Comparison of ENCODE assay signal across 8 mouse cellular contexts in the genomic region with DNA sequence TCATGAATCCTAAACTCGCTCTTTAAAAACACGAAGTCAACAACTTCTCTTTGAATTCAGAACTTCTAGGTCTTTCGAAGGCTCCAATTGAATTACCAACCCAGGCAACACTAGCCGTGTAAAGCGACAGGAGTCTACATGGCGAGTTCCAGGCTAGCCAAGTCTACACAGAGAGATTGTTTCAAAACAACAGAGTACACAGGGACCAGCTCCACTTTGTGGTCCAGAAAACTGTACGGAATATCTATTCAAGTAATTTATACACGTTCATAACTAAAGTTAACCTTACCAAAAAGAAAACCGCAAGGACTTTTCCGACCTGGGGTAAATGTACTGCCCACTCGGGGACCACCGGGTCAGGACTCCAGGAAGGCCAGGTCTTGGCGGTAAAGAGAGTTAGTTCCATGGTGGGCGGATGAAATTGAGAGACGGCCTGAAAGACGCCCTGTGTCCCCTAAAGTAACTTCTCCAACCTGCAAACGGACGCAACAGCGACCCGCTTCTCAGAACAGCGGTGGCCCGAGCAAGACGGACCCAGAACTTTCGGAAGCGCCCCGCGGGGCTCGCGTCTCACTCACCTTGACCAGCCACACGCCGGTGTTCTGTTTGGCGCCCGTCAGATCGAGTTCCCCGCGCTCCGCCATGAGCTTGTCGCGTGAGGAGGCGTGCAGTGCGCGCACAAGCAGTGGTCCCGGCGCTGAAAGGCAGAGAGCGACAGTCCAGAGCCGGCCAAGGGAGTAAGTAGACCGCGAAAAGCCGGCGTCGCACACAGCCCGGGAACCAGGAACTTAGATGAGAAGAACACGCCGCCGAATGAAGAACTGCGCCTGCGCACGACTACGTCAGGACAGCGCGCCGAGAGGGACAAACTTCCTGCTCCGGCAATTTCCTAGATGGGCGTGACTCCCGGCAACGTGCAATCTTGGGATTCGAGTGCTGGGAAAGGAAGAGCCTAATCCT. TPM values are rescaled to one million over a fixed set of nuclear protein-coding genes. Genes with fewer than 3 reads are reported as not detected.
A peak's percentile ranks its signal among the peaks of the same experiment; 100 is the strongest.
DNase-seq lines count a peak whose midpoint lies in the region; ATAC-seq and TF ChIP-seq lines count a peak whose summit lies in the region.

A gene (minus strand): TSS at position 764 of the 960 bp plus-strand sequence.

- peak within 1 kb of the TSS; percentile 87 for H3K4me2 ChIP-seq in heart, embryonic 12.5 days
- H3K4me2 ChIP-seq in kidney, postnatal 0 days (ENCODE audit: low read length): peak within 1 kb of the TSS; percentile 67
- H3K4me2 ChIP-seq in liver, embryonic 11.5 days: peak within 1 kb of the TSS; percentile 68
- peak within 1 kb of the TSS; percentile 68 for H3K4me2 ChIP-seq in stomach, embryonic 14.5 days (replicated peaks; ENCODE audit: low read depth, low read length)

- no peaks in the 10 kb centered on the region for H3K9me3 ChIP-seq in heart, embryonic 12.5 days (replicated peaks)
- no peaks in the 10 kb centered on the region for H3K9me3 ChIP-seq in kidney, postnatal 0 days (replicated peaks; ENCODE audit: low read length)
- no peaks in the 10 kb centered on the region for H3K9me3 ChIP-seq in liver, embryonic 11.5 days (ENCODE audit: control insufficient read depth, low read length)
- H3K9me3 ChIP-seq in stomach, embryonic 14.5 days (ENCODE audit: control insufficient read depth, low read depth, low read length): no peaks in the 10 kb centered on the region

- H3K9ac ChIP-seq in heart, embryonic 12.5 days: peak within 1 kb of the TSS; percentile 90
- H3K9ac ChIP-seq in kidney, postnatal 0 days (ENCODE audit: low read depth, low read length): peak within 1 kb of the TSS; percentile 73
- peak within 1 kb of the TSS; percentile 89 for H3K9ac ChIP-seq in liver, embryonic 11.5 days (ENCODE audit: low read depth, low read length)
- H3K9ac ChIP-seq in stomach, embryonic 14.5 days (replicated peaks; ENCODE audit: low read depth, low read length): peak within 1 kb of the TSS; percentile 69

- H3K27ac ChIP-seq in heart, embryonic 12.5 days (ENCODE audit: poor library complexity, severe bottlenecking): peak within 1 kb of the TSS; percentile 58
- peak within 1 kb of the TSS; percentile 88 for H3K27ac ChIP-seq in kidney, postnatal 0 days
- H3K27ac ChIP-seq in liver, embryonic 11.5 days (ENCODE audit: low read depth, low read length): peak within 1 kb of the TSS; percentile 73
- H3K27ac ChIP-seq in stomach, embryonic 14.5 days (ENCODE audit: low read length): peak within 1 kb of the TSS; percentile 82

- peaks cover 16% of the 10 kb centered on the region for H3K4me1 ChIP-seq in heart, embryonic 12.5 days (replicated peaks)
- H3K4me1 ChIP-seq in kidney, postnatal 0 days (replicated peaks; ENCODE audit: insufficient read depth, low read length): 0 out of 2 replicates have a peak, but pooled peaks cover 9% of the 10 kb centered on the region
- H3K4me1 ChIP-seq in liver, embryonic 11.5 days (replicated peaks; ENCODE audit: control insufficient read depth, insufficient read depth, low read length): peaks cover 10% of the 10 kb centered on the region; the same call in 1 of the 2 replicates
- H3K4me1 ChIP-seq in stomach, embryonic 14.5 days (ENCODE audit: control insufficient read depth, insufficient read depth, low read length): peaks cover 12% of the 10 kb centered on the region; the same call in 1 of the 2 replicates

- under 1% methylated on average over 67 of the region's 67 CpGs for WGBS in heart, embryonic 12.5 days
- WGBS in kidney, postnatal 0 days: under 1% methylated on average over 67 of the region's 67 CpGs
- WGBS in liver, embryonic 11.5 days: under 1% methylated on average over 67 of the region's 67 CpGs
- WGBS in stomach, embryonic 14.5 days: 2% methylated on average over 67 of the region's 67 CpGs

- peak; percentile 91 for DNase-seq in CD4-positive helper T cell, adult 2 months (ENCODE audit: low read depth, low spot score)
- DNase-seq in brain, embryonic 18.5 days (ENCODE audit: low read depth, low spot score): peak; percentile 87
- DNase-seq in kidney, postnatal 0 days (ENCODE audit: low spot score): peak; percentile 97
- DNase-seq in liver, embryonic 11.5 days (ENCODE audit: low spot score): peak; percentile 94
- peak; percentile 93 for DNase-seq in naive thymus-derived CD4-positive, alpha-beta T cell, adult 2 months (ENCODE audit: low read depth)

- no peaks in the 10 kb centered on the region for H3K27me3 ChIP-seq in heart, embryonic 12.5 days (replicated peaks)
- H3K27me3 ChIP-seq in kidney, postnatal 0 days (ENCODE audit: insufficient read depth, low read length): no peaks in the 10 kb centered on the region
- no peaks in the 10 kb centered on the region for H3K27me3 ChIP-seq in liver, embryonic 11.5 days (replicated peaks; ENCODE audit: control insufficient read depth, insufficient read depth, low read length)
- no peaks in the 10 kb centered on the region for H3K27me3 ChIP-seq in stomach, embryonic 14.5 days (ENCODE audit: control insufficient read depth, insufficient read depth, low read length)

- peak; percentile 88 for ATAC-seq in erythroid progenitor cell, adult 5-6 weeks (replicated peaks; ENCODE audit: low FRiP score, poor library complexity, severe bottlenecking)
- peak; percentile 91 for ATAC-seq in heart, embryonic 12.5 days (ENCODE audit: insufficient number of reproducible peaks, low FRiP score)
- ATAC-seq in kidney, postnatal 0 days (replicated peaks; ENCODE audit: low FRiP score, low read depth): peak; percentile 91
- ATAC-seq in liver, embryonic 11.5 days (replicated peaks; ENCODE audit: low FRiP score): peak; percentile 86
- peak; percentile 90 for ATAC-seq in stomach, embryonic 14.5 days (ENCODE audit: insufficient number of reproducible peaks, insufficient read depth, low FRiP score, low read depth)

- peaks cover 5% of the 10 kb centered on the region; the same call in 1 of the 2 replicates for H3K36me3 ChIP-seq in heart, embryonic 12.5 days
- H3K36me3 ChIP-seq in kidney, postnatal 0 days (ENCODE audit: insufficient read depth, low read length): no peaks in the 10 kb centered on the region
- no peaks in the 10 kb centered on the region for H3K36me3 ChIP-seq in liver, embryonic 11.5 days (ENCODE audit: control insufficient read depth, insufficient read depth, low read length)
- H3K36me3 ChIP-seq in stomach, embryonic 14.5 days (ENCODE audit: control insufficient read depth, insufficient read depth, low read length): no peaks in the 10 kb centered on the region

- TF ChIP-seq CTCF in kidney, postnatal 0 days (IDR thresholded peaks at IDR 0.05; ENCODE audit: low read depth): no peak

- H3K4me3 ChIP-seq in heart, embryonic 12.5 days: peak within 1 kb of the TSS; percentile 95
- peak within 1 kb of the TSS; percentile 74 for H3K4me3 ChIP-seq in kidney, postnatal 0 days (replicated peaks; ENCODE audit: low read depth, low read length)
- peak within 1 kb of the TSS; percentile 95 for H3K4me3 ChIP-seq in liver, embryonic 11.5 days (ENCODE audit: low read depth, low read length)
- peak within 1 kb of the TSS; percentile 86 for H3K4me3 ChIP-seq in stomach, embryonic 14.5 days (ENCODE audit: low read depth, low read length)

RNA-seq across cellular contexts. Expression of the gene that starts here (rescaled TPM):
- total RNA-seq in erythroid progenitor cell, adult 5-6 weeks (2015; ENCODE audit: low replicate concordance): 8.0 and 11.5 TPM in 2 replicates
- total RNA-seq in erythroid progenitor cell, adult 5-6 weeks (2017; ENCODE audit: low replicate concordance): 6.2 and 17.8 TPM in 2 replicates
- polyA plus RNA-seq in heart, embryonic 12.5 days (2016; fragmentation: Nextera tagmentation; extraction: Ambion mirVana): 31.3 and 31.5 TPM in 2 replicates
- polyA plus RNA-seq in kidney, postnatal 0 days (2015; fragmentation: Nextera tagmentation; extraction: Ambion mirVana): 40.3 and 40.4 TPM in 2 replicates
- polyA plus RNA-seq in liver, embryonic 11.5 days (2014; fragmentation: Nextera tagmentation; extraction: Ambion mirVana): 56.9 and 59.6 TPM in 2 replicates
- 33.8 and 36.0 TPM in 2 replicates for polyA plus RNA-seq in stomach, embryonic 14.5 days (2014; fragmentation: Nextera tagmentation; extraction: Ambion mirVana)

Comparison
In these comparisons a context has a peak if more than half of its experiments do, and no peak if none do; other contexts are left out.
1. Peak in every context shown above with its lines: DNase-seq, ATAC-seq, H3K4me3 ChIP-seq and H3K27ac ChIP-seq.